Mouse (Mus musculus) heart, embryonic 16.5 days (tissue): Measurements from ENCODE around the gene Atg7. TPM values are rescaled to one million over a fixed set of nuclear protein-coding genes. Genes with fewer than 3 reads are reported as not detected.

Source experiments
- ATAC-seq: fragments of 200-750 bp; cut with Nextera tagmentation; replicated peaks from 2 replicates; pipeline ENCODE4 v1.8.0; 2017; ENCODE audit warnings: moderate number of reproducible peaks; ENCODE audit not compliant: insufficient read depth, low FRiP score; ENCODE audit errors: extremely low read depth
- H3K27ac ChIP-seq: fragments of 300-500 bp; sonication (generic); 2 replicates; pipeline ENCODE4 v1.5.1; 2014; ENCODE audit warnings: mild to moderate bottlenecking, low read length, control low read depth, moderate library complexity
- H3K27me3 ChIP-seq: fragments of 300-500 bp; sonication (generic); 2 replicates; pipeline ENCODE4 v1.6.1; 2014; ENCODE audit warnings: low read length, mixed read lengths; ENCODE audit not compliant: control insufficient read depth, insufficient read depth
- H3K36me3 ChIP-seq: fragments of 300-500 bp; sonication (generic); 2 replicates; pipeline ENCODE4 v1.6.1; 2014; ENCODE audit not compliant: control insufficient read depth, insufficient read depth
- H3K4me1 ChIP-seq: fragments of 300-500 bp; sonication (generic); 2 replicates; pipeline ENCODE4 v1.6.1; 2014; ENCODE audit warnings: low read length, mixed read lengths; ENCODE audit not compliant: control insufficient read depth, insufficient read depth
- H3K4me2 ChIP-seq: fragments of 300-500 bp; sonication (generic); 2 replicates; pipeline ENCODE4 v1.6.1; 2014; ENCODE audit warnings: low read depth, mild to moderate bottlenecking, control low read depth, low read length
- H3K4me3 ChIP-seq: fragments of 300-500 bp; sonication (generic); 2 replicates; pipeline ENCODE4 v1.5.1; 2014; ENCODE audit warnings: mild to moderate bottlenecking, control low read depth, low read length
- H3K9ac ChIP-seq: fragments of 300-500 bp; sonication (generic); 2 replicates; pipeline ENCODE4 v1.6.1; 2014; ENCODE audit warnings: low read length, control low read depth
- H3K9me3 ChIP-seq: fragments of 300-500 bp; sonication (generic); replicated peaks from 2 replicates; pipeline ENCODE4 v1.6.1; 2016; ENCODE audit warnings: low read length; ENCODE audit not compliant: control insufficient read depth
- WGBS: fragments of 180-500 bp; shearing (Covaris S2); extraction: QIAGEN DNeasy Blood & Tissue Kit; methylation state at CpG from one replicate; pipeline ENCODE4 v1.1.7; 2014; 5-methylcytosine and 5-hydroxymethylcytosine counted together
- polyA plus RNA-seq: library from polyadenylated mRNA; unstranded; fragments of >200 nt; fragmentation: Nextera tagmentation; extraction: Ambion mirVana; gene quantifications from 2 replicates; pipeline ENCODE4 v1.2.1, GENCODE M21; 2015

The Atg7 gene
- polyA plus RNA-seq, 1 experiment from 2014 or later = 17.1 TPM

DNA sequence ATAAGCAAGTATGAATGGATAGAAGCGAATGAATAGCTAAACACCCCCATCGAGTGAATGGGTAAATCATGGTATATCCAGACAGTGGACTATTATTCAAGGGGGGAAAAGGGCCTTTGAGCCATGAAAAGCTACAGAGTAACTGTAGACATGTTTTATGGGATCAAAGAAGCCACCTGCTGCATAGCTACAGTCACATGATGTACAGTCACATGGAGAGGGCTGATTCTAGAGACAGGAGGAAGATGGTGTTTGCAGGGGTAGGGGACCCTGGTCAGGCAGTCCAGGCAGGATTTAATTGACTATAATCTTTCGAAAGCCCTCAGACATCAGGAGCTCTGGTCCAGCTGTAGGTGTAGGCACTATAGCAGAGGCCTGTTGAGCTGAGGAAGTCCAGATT is 193.5 kb downstream of the Atg7 start:
- ATAC-seq = no peak
- no peak overlapping the region for H3K4me2 ChIP-seq
- H3K36me3 ChIP-seq = no peaks in the 10 kb centered on the region
- no peak overlapping the region for H3K4me3 ChIP-seq
- no peak overlapping the region for H3K9ac ChIP-seq
- peaks cover 4% of the 10 kb centered on the region; the same call in 1 of the 2 replicates for H3K9me3 ChIP-seq
- H3K27me3 ChIP-seq = no peaks in the 10 kb centered on the region
- H3K27ac ChIP-seq = peak overlapping the region; percentile 48
- 82% methylated on average over 3 of the region's 3 CpGs for WGBS
- H3K4me1 ChIP-seq = peaks cover 49% of the 10 kb centered on the region

DNA sequence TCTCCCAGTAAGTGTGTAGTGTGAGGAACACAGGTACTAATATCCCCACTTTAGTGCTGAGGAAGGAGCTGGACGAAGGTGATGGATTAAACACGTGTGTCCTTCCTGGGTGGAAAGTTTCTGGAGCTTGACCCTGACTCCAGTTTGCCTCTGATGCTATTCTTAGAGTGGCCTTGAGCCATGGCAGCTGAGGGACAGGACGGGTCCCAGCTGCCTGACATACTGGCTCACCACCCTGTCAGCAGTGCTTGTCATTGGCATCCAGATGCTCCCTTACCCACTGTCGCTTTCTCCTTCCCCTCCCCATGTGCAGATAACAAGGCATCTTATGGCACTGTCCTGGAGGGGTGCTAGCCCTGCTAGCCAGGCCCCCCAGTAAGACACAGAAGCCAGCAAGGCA is 196.0 kb downstream of the Atg7 start:
- 29% methylated on average over 4 of the region's 4 CpGs for WGBS
- Histone ChIP-seq H3K27ac (0 out of 2 replicates have a peak overlapping the region, but pooled peaks have one; percentile 23), H3K36me3 (no peaks in the 10 kb centered on the region), H3K4me3 (no peak overlapping the region), H3K27me3 (no peaks in the 10 kb centered on the region), H3K9ac (no peak overlapping the region), H3K9me3 (peaks cover 7% of the 10 kb centered on the region; the same call in 1 of the 2 replicates), H3K4me2 (no peak overlapping the region), H3K4me1 (peaks cover 31% of the 10 kb centered on the region)
- no peak for ATAC-seq

DNA sequence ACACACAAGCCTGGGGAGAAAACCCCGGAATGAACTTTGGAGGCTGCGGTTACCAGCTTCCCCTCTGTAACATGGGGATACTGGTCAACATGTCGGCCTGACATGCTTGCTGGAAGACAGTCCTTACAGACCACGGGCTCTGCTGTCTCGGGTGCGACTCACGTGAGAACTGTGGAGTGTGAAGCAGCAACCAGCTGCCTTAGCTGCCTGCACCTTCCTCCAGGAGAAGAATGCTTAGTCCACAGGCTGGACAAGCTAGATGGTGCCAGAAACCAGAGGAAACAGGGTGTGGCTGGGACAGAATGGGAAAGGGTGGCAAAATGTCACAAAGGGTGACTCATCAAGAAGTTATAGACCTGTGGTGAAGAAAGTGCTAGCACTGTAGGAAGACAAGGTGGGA is 197.1 kb downstream of the Atg7 start:
- peaks cover 7% of the 10 kb centered on the region; the same call in 1 of the 2 replicates for H3K9me3 ChIP-seq
- H3K36me3 ChIP-seq = no peaks in the 10 kb centered on the region
- no peak overlapping the region for H3K27ac ChIP-seq
- H3K9ac ChIP-seq = no peak overlapping the region
- WGBS = 78% methylated on average over 7 of the region's 7 CpGs
- H3K4me2 ChIP-seq = no peak overlapping the region
- peaks cover 31% of the 10 kb centered on the region for H3K4me1 ChIP-seq
- H3K27me3 ChIP-seq = no peaks in the 10 kb centered on the region
- no peak for ATAC-seq
- H3K4me3 ChIP-seq = no peak overlapping the region

DNA sequence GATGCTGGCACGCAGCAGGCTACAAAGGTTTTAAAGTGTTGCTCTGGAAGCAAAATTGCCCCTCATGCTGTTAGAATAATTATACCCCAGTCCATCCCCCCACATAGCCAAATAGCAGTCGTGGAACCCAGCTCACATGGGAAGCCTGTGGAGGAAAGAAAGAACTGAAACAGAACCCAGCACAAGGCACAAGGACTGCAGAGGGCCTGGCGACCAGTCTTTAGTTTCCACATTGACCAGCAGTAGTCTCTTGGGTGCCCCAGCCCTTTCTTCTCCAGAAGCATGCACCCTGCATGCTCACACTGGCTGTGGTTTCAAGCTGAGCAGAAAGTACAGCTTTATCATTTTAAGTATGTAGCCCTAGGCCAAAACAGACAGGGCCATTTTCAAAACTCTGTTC is 199.2 kb downstream of the Atg7 start:
- Histone ChIP-seq H3K9ac (no peak overlapping the region), H3K4me2 (no peak overlapping the region), H3K27me3 (no peaks in the 10 kb centered on the region), H3K9me3 (peaks cover 7% of the 10 kb centered on the region; the same call in 1 of the 2 replicates), H3K36me3 (no peaks in the 10 kb centered on the region), H3K27ac (no peak overlapping the region), H3K4me1 (peaks cover 25% of the 10 kb centered on the region), H3K4me3 (no peak overlapping the region)
- 70% methylated on average over 3 of the region's 3 CpGs for WGBS
- ATAC-seq = no peak

DNA sequence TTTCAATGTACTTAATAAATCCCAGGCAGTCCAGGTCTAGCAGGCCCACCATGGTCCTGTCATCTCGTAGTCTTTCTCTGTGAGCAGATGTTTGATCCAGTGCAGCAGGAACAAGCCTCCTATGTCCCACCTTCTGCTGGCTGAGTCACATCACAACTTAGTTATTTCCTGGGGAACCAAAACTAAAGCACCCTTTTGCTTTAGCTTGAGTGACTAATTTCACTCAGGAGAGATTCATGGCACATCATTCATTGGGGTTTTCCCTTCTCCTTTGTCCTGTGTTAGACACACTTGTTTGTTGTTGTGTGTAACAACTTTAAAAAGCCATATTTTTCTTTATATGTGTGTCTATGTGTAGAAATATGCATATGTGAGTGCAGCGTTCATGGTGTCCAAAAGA is 200.0 kb downstream of the Atg7 start:
- WGBS = 93% methylated on average over 2 of the region's 2 CpGs
- H3K27ac ChIP-seq = no peak overlapping the region
- H3K9me3 ChIP-seq = peaks cover 7% of the 10 kb centered on the region; the same call in 1 of the 2 replicates
- H3K36me3 ChIP-seq = no peaks in the 10 kb centered on the region
- no peaks in the 10 kb centered on the region for H3K27me3 ChIP-seq
- peaks cover 23% of the 10 kb centered on the region for H3K4me1 ChIP-seq
- H3K9ac ChIP-seq = no peak overlapping the region
- no peak overlapping the region for H3K4me2 ChIP-seq
- H3K4me3 ChIP-seq = no peak overlapping the region
- no peak for ATAC-seq

DNA sequence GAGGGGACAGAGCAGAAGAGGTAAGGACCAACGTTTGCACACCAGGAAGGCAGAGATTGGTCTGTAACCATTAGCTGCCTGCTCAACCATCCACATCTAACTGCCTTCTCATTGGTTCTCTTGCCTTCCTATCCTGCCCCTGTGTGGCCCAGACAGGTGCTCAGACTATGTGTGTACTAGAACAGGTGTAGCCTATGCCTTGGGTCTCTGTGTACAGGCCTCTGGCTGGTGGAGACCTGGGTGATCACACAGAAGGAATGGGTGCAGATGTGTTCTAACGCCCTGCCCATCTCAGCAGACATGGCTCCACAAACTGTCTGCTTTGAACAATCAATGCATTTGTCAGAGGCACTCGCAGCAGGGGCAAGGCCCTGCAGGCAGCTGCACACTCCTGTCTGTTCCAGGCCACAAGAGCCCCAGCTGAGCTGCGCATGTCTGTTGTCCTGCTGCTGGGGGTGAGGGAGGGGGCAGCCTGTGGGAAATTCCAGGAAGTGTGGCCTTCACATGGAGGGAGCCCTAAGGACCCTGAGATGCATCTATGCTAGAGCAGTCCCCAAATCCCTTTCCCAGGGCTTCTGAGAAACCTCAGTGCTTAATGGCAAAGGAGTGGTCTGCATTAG is 203.4 kb downstream of the Atg7 start:
- WGBS = 55% methylated on average over 4 of the region's 4 CpGs
- Histone ChIP-seq H3K27ac (no peak overlapping the region), H3K4me1 (peaks cover 18% of the 10 kb centered on the region), H3K4me3 (no peak overlapping the region), H3K9me3 (0 out of 2 replicates have a peak, but pooled peaks cover 2% of the 10 kb centered on the region), H3K36me3 (no peaks in the 10 kb centered on the region), H3K4me2 (no peak overlapping the region), H3K27me3 (no peaks in the 10 kb centered on the region), H3K9ac (no peak overlapping the region)
- no peak for ATAC-seq

DNA sequence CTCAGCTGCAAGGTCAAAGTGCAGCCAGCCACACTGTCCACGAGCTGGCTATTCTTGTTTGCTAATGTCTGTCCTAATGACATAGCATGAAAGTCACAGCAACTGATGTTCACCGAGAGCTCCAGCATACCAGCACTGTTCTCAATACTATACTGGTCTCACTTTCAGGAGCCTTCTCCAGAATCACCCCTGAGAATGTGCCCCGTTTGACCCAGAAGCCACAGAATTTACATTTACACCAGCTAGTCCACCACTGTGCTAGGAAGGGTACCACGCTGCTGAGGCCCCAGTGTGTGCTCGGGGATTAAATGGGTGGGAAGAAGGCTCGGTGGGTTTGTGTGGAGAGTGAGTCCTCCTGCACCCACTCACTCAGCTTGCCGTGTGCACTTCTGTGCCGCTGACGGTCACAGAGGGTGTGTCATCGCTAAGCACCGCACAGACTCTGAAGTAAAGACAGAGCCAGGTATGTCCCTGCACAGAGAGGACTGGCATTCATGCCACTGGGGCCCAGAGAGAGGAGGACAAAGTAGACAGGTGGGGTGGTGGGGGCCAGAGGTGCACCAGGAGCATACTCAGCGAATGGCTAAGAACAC is 204.8 kb downstream of the Atg7 start:
- Histone ChIP-seq H3K4me3 (no peak overlapping the region), H3K27me3 (no peaks in the 10 kb centered on the region), H3K9ac (no peak overlapping the region), H3K4me1 (peaks cover 18% of the 10 kb centered on the region), H3K27ac (no peak overlapping the region), H3K36me3 (no peaks in the 10 kb centered on the region), H3K9me3 (0 out of 2 replicates have a peak, but pooled peaks cover 2% of the 10 kb centered on the region), H3K4me2 (no peak overlapping the region)
- 79% methylated on average over 12 of the region's 12 CpGs for WGBS
- no peak for ATAC-seq

DNA sequence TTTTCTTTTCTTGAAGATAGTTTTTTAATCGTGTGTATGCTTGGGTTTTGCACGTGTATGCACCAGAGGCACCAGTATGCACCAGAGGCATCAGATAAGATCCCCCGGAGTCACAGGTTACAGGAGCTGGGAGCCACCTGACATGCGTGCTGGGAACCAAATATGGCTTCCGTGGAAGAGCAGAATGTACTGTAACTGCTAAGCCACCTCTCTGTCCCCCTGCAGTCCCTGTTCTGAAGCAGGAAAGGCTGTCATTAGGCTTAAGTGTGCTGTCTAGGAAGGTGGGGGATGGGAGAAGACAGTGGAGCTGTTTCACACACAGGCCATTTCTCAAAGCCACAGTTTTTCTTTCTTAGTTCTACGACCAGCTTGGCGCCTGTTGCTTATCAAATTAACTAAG is 205.9 kb downstream of the Atg7 start:
- no peaks in the 10 kb centered on the region for H3K36me3 ChIP-seq
- no peaks in the 10 kb centered on the region for H3K27me3 ChIP-seq
- H3K9me3 ChIP-seq = no peaks in the 10 kb centered on the region
- H3K4me1 ChIP-seq = peaks cover 18% of the 10 kb centered on the region
- no peak overlapping the region for H3K4me2 ChIP-seq
- no peak overlapping the region for H3K9ac ChIP-seq
- no peak overlapping the region for H3K4me3 ChIP-seq
- 0 out of 2 replicates have a peak overlapping the region, but pooled peaks have one; percentile 27 for H3K27ac ChIP-seq
- WGBS = 31% methylated on average over 7 of the region's 7 CpGs
- ATAC-seq = no peak

DNA sequence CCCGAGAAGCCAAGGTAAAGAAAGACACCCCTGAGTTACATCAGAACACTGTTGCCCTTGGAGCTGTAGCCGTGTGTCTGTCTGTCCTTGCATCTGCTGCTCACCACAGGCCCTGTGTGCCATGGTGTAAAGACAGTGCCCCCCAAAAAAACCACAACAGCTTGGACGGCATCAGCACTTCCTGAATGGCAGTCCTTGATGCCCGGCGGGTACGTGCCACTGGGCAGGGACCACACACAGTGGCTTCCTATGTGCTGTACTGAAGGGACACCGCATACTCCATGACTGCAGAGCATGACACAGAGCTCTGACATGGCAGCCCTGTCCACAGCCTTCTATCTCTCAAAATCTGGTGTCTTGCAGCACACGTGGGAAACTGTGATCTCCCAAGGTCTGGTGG is 206.9 kb downstream of the Atg7 start:
- H3K4me2 ChIP-seq = no peak overlapping the region
- peaks cover 18% of the 10 kb centered on the region for H3K4me1 ChIP-seq
- H3K36me3 ChIP-seq = no peaks in the 10 kb centered on the region
- no peak overlapping the region for H3K27ac ChIP-seq
- no peak overlapping the region for H3K9ac ChIP-seq
- WGBS = 73% methylated on average over 8 of the region's 8 CpGs
- no peak for ATAC-seq
- H3K4me3 ChIP-seq = no peak overlapping the region
- H3K27me3 ChIP-seq = no peaks in the 10 kb centered on the region
- H3K9me3 ChIP-seq = no peaks in the 10 kb centered on the region
